Mouse (Mus musculus): ENCODE results near the gene Mprip. TPM values are rescaled to one million over a fixed set of nuclear protein-coding genes. Genes with fewer than 3 reads are reported as not detected.
A peak's percentile ranks its signal among the peaks of the same experiment; 100 is the strongest.
"Not testable (repeated sequence)": the region's sequence is repeated elsewhere in the genome, so short reads cannot be mapped to it uniquely, and the experiment has no call there.

The Mprip gene
- total RNA-seq (2015) (23.7 and 26.2 TPM in 2 replicates), total RNA-seq (2017) (58.6 and 61.8 TPM in 2 replicates)

GRCm38 (mm10) chr11:59661005-59661404 is at the start of gene Mprip:
Gene Mprip (plus strand): TSS chr11:59661305.
- ATAC-seq (ENCODE audit: poor library complexity, severe bottlenecking), result no peak

- ATAC-seq (ENCODE audit: poor library complexity, severe bottlenecking), result no peak
These were observed 49.5 kb upstream of the Mprip start for GRCm38 (mm10) chr11:59611646-59612045.

GRCm38 (mm10) chr11:59614120-59614519 is 47.0 kb upstream of the Mprip start:
- ATAC-seq (ENCODE audit: poor library complexity, severe bottlenecking), result no peak

- ATAC-seq (ENCODE audit: poor library complexity, severe bottlenecking), result not testable (repeated sequence)
These were observed 44.1 kb upstream of the Mprip start for GRCm38 (mm10) chr11:59616986-59617385.

GRCm38 (mm10) chr11:59622214-59622613 is 38.9 kb upstream of the Mprip start:
- no peak for ATAC-seq (ENCODE audit: poor library complexity, severe bottlenecking)

- peak; percentile 90 for ATAC-seq (ENCODE audit: poor library complexity, severe bottlenecking)
These were observed 37.0 kb upstream of the Mprip start for GRCm38 (mm10) chr11:59624017-59624630.

GRCm38 (mm10) chr11:59626192-59626591 is 34.9 kb upstream of the Mprip start:
- no peak for ATAC-seq (ENCODE audit: poor library complexity, severe bottlenecking)

- ATAC-seq (ENCODE audit: poor library complexity, severe bottlenecking), result no peak
These were observed 32.9 kb upstream of the Mprip start for GRCm38 (mm10) chr11:59628177-59628576.

- no peak for ATAC-seq (ENCODE audit: poor library complexity, severe bottlenecking)
These were observed 31.2 kb upstream of the Mprip start for GRCm38 (mm10) chr11:59629871-59630270.

GRCm38 (mm10) chr11:59631980-59632379 is 29.1 kb upstream of the Mprip start:
- no peak for ATAC-seq (ENCODE audit: poor library complexity, severe bottlenecking)

GRCm38 (mm10) chr11:59633037-59633436 is 28.1 kb upstream of the Mprip start:
- ATAC-seq (ENCODE audit: poor library complexity, severe bottlenecking), result peak; percentile 74

GRCm38 (mm10) chr11:59634001-59634660 is 27.0 kb upstream of the Mprip start:
- no peak for ATAC-seq (ENCODE audit: poor library complexity, severe bottlenecking)

- ATAC-seq (ENCODE audit: poor library complexity, severe bottlenecking), result no peak
These were observed 25.8 kb upstream of the Mprip start for GRCm38 (mm10) chr11:59635251-59635795.

GRCm38 (mm10) chr11:59635821-59636694 is 25.0 kb upstream of the Mprip start:
- ATAC-seq (ENCODE audit: poor library complexity, severe bottlenecking), result no peak

- ATAC-seq (ENCODE audit: poor library complexity, severe bottlenecking), result peak; percentile 95
These were observed 24.2 kb upstream of the Mprip start for GRCm38 (mm10) chr11:59636695-59637414.

- no peak for ATAC-seq (ENCODE audit: poor library complexity, severe bottlenecking)
These were observed 21.0 kb upstream of the Mprip start for GRCm38 (mm10) chr11:59639957-59640643.

- ATAC-seq (ENCODE audit: poor library complexity, severe bottlenecking), result no peak
These were observed 19.9 kb upstream of the Mprip start for GRCm38 (mm10) chr11:59641227-59641626.

GRCm38 (mm10) chr11:59642420-59642819 is 18.7 kb upstream of the Mprip start:
- ATAC-seq (ENCODE audit: poor library complexity, severe bottlenecking), result no peak

- no peak for ATAC-seq (ENCODE audit: poor library complexity, severe bottlenecking)
These were observed 16.1 kb upstream of the Mprip start for GRCm38 (mm10) chr11:59645036-59645435.

GRCm38 (mm10) chr11:59649058-59649457 is 12.0 kb upstream of the Mprip start:
- ATAC-seq (ENCODE audit: poor library complexity, severe bottlenecking), result no peak
